Mouse (Mus musculus): Measurements from ENCODE around the gene Add2. TPM values are rescaled to one million over a fixed set of nuclear protein-coding genes. Genes with fewer than 3 reads are reported as not detected.
A peak's percentile ranks its signal among the peaks of the same experiment; 100 is the strongest.

Add2 gene
- polyA plus RNA-seq, 1 experiment from 2014 or later = 1.8 TPM

GRCm38 (mm10) chr6:86106045-86106444 lies 77.6 kb downstream of the Add2 start:
- Histone ChIP-seq H3K36me3 (ENCODE audit: insufficient read depth, low read length) (no peaks in the 10 kb centered on the region), H3K9me3 (replicated peaks; ENCODE audit: low read length) (no peaks in the 10 kb centered on the region), H3K4me3 (replicated peaks; ENCODE audit: low read depth, low read length) (no peak overlapping the region), H3K27me3 (ENCODE audit: insufficient read depth, low read length) (no peaks in the 10 kb centered on the region), H3K27ac (no peak overlapping the region), H3K9ac (ENCODE audit: low read depth, low read length) (no peak overlapping the region), H3K4me1 (replicated peaks; ENCODE audit: insufficient read depth, low read length) (no peaks in the 10 kb centered on the region), H3K4me2 (ENCODE audit: low read length) (no peak overlapping the region)
- ATAC-seq (replicated peaks; ENCODE audit: low FRiP score, low read depth) = no peak
- DNase-seq (ENCODE audit: low spot score) = no peak
- WGBS = 85% methylated on average over 12 of the region's 12 CpGs
- TF ChIP-seq CTCF (IDR thresholded peaks at IDR 0.05; ENCODE audit: low read depth) = no peak

- no peak overlapping the region for H3K4me3 ChIP-seq (replicated peaks; ENCODE audit: low read depth, low read length)
- H3K27me3 ChIP-seq (ENCODE audit: insufficient read depth, low read length) = no peaks in the 10 kb centered on the region
- WGBS = 90% methylated on average over 4 of the region's 4 CpGs
- no peak overlapping the region for H3K4me2 ChIP-seq (ENCODE audit: low read length)
- H3K27ac ChIP-seq = no peak overlapping the region
- no peaks in the 10 kb centered on the region for H3K36me3 ChIP-seq (ENCODE audit: insufficient read depth, low read length)
- H3K9me3 ChIP-seq (replicated peaks; ENCODE audit: low read length) = no peaks in the 10 kb centered on the region
- no peak overlapping the region for H3K9ac ChIP-seq (ENCODE audit: low read depth, low read length)
- no peak for TF ChIP-seq CTCF (IDR thresholded peaks at IDR 0.05; ENCODE audit: low read depth)
- DNase-seq (ENCODE audit: low spot score) (no peak), ATAC-seq (replicated peaks; ENCODE audit: low FRiP score, low read depth) (no peak)
- H3K4me1 ChIP-seq (replicated peaks; ENCODE audit: insufficient read depth, low read length) = no peaks in the 10 kb centered on the region
Measured at GRCm38 (mm10) chr6:86107101-86107500, 78.6 kb downstream of the Add2 start.

GRCm38 (mm10) chr6:86115843-86116242 lies 87.4 kb downstream of the Add2 start:
- DNase-seq (ENCODE audit: low spot score) = no peak
- H3K4me3 ChIP-seq (replicated peaks; ENCODE audit: low read depth, low read length) = no peak overlapping the region
- no peak for TF ChIP-seq CTCF (IDR thresholded peaks at IDR 0.05; ENCODE audit: low read depth)
- no peak for ATAC-seq (replicated peaks; ENCODE audit: low FRiP score, low read depth)
- no peaks in the 10 kb centered on the region for H3K9me3 ChIP-seq (replicated peaks; ENCODE audit: low read length)
- no peak overlapping the region for H3K9ac ChIP-seq (ENCODE audit: low read depth, low read length)
- H3K27ac ChIP-seq = no peak overlapping the region
- no peaks in the 10 kb centered on the region for H3K27me3 ChIP-seq (ENCODE audit: insufficient read depth, low read length)
- no peak overlapping the region for H3K4me2 ChIP-seq (ENCODE audit: low read length)
- H3K36me3 ChIP-seq (ENCODE audit: insufficient read depth, low read length) = no peaks in the 10 kb centered on the region
- H3K4me1 ChIP-seq (replicated peaks; ENCODE audit: insufficient read depth, low read length) = no peaks in the 10 kb centered on the region
- 87% methylated on average over 3 of the region's 3 CpGs for WGBS

GRCm38 (mm10) chr6:86123057-86123456 lies 94.6 kb downstream of the Add2 start:
- Histone ChIP-seq H3K27ac (no peak overlapping the region), H3K4me3 (replicated peaks; ENCODE audit: low read depth, low read length) (no peak overlapping the region), H3K27me3 (ENCODE audit: insufficient read depth, low read length) (no peaks in the 10 kb centered on the region), H3K4me1 (replicated peaks; ENCODE audit: insufficient read depth, low read length) (no peaks in the 10 kb centered on the region), H3K36me3 (ENCODE audit: insufficient read depth, low read length) (no peaks in the 10 kb centered on the region), H3K9ac (ENCODE audit: low read depth, low read length) (no peak overlapping the region), H3K4me2 (ENCODE audit: low read length) (no peak overlapping the region), H3K9me3 (replicated peaks; ENCODE audit: low read length) (no peaks in the 10 kb centered on the region)
- no peak for TF ChIP-seq CTCF (IDR thresholded peaks at IDR 0.05; ENCODE audit: low read depth)
- WGBS = 88% methylated on average over 4 of the region's 4 CpGs
- ATAC-seq (replicated peaks; ENCODE audit: low FRiP score, low read depth) = no peak
- no peak for DNase-seq (ENCODE audit: low spot score)

GRCm38 (mm10) chr6:86125761-86126160 lies 97.3 kb downstream of the Add2 start:
- Histone ChIP-seq H3K36me3 (ENCODE audit: insufficient read depth, low read length) (no peaks in the 10 kb centered on the region), H3K4me2 (ENCODE audit: low read length) (no peak overlapping the region), H3K9ac (ENCODE audit: low read depth, low read length) (no peak overlapping the region), H3K27ac (no peak overlapping the region), H3K27me3 (ENCODE audit: insufficient read depth, low read length) (no peaks in the 10 kb centered on the region), H3K9me3 (replicated peaks; ENCODE audit: low read length) (no peaks in the 10 kb centered on the region), H3K4me3 (replicated peaks; ENCODE audit: low read depth, low read length) (no peak overlapping the region), H3K4me1 (replicated peaks; ENCODE audit: insufficient read depth, low read length) (no peaks in the 10 kb centered on the region)
- TF ChIP-seq CTCF (IDR thresholded peaks at IDR 0.05; ENCODE audit: low read depth) = no peak
- ATAC-seq (replicated peaks; ENCODE audit: low FRiP score, low read depth) (no peak), DNase-seq (ENCODE audit: low spot score) (no peak)
- WGBS = 87% methylated on average over 4 of the region's 4 CpGs

- H3K4me2 ChIP-seq (ENCODE audit: low read length) = no peak overlapping the region
- H3K4me1 ChIP-seq (replicated peaks; ENCODE audit: insufficient read depth, low read length) = no peaks in the 10 kb centered on the region
- H3K27me3 ChIP-seq (ENCODE audit: insufficient read depth, low read length) = no peaks in the 10 kb centered on the region
- H3K9ac ChIP-seq (ENCODE audit: low read depth, low read length) = no peak overlapping the region
- no peak overlapping the region for H3K27ac ChIP-seq
- H3K9me3 ChIP-seq (replicated peaks; ENCODE audit: low read length) = no peaks in the 10 kb centered on the region
- 0 out of 2 replicates have a peak, but pooled peaks have one; percentile 30 for ATAC-seq (replicated peaks; ENCODE audit: low FRiP score, low read depth)
- TF ChIP-seq CTCF (IDR thresholded peaks at IDR 0.05; ENCODE audit: low read depth) = peak; percentile 94
- 56% methylated on average over 2 of the region's 2 CpGs for WGBS
- no peak overlapping the region for H3K4me3 ChIP-seq (replicated peaks; ENCODE audit: low read depth, low read length)
- DNase-seq (ENCODE audit: low spot score) = peak; percentile 73
- no peaks in the 10 kb centered on the region for H3K36me3 ChIP-seq (ENCODE audit: insufficient read depth, low read length)
Measured at GRCm38 (mm10) chr6:86126953-86127581, 98.6 kb downstream of the Add2 start.

GRCm38 (mm10) chr6:86128504-86128903 lies 100.0 kb downstream of the Add2 start:
- no peak overlapping the region for H3K4me3 ChIP-seq (replicated peaks; ENCODE audit: low read depth, low read length)
- no peaks in the 10 kb centered on the region for H3K4me1 ChIP-seq (replicated peaks; ENCODE audit: insufficient read depth, low read length)
- H3K27ac ChIP-seq = no peak overlapping the region
- H3K36me3 ChIP-seq (ENCODE audit: insufficient read depth, low read length) = no peaks in the 10 kb centered on the region
- DNase-seq (ENCODE audit: low spot score) = peak; percentile 33
- ATAC-seq (replicated peaks; ENCODE audit: low FRiP score, low read depth) = 0 out of 2 replicates have a peak, but pooled peaks have one; percentile 30
- no peaks in the 10 kb centered on the region for H3K9me3 ChIP-seq (replicated peaks; ENCODE audit: low read length)
- peak; percentile 70 for TF ChIP-seq CTCF (IDR thresholded peaks at IDR 0.05; ENCODE audit: low read depth)
- no peak overlapping the region for H3K4me2 ChIP-seq (ENCODE audit: low read length)
- 51% methylated on average over 4 of the region's 4 CpGs for WGBS
- no peaks in the 10 kb centered on the region for H3K27me3 ChIP-seq (ENCODE audit: insufficient read depth, low read length)
- H3K9ac ChIP-seq (ENCODE audit: low read depth, low read length) = no peak overlapping the region
